Comparison of ENCODE assay signal across 11 mouse cellular contexts in genomic region chr4:142303374-142304020, GRCm38 (mm10).
A peak's percentile ranks its signal among the peaks of the same experiment; 100 is the strongest.
DNase-seq lines count a peak whose midpoint lies in the region; ATAC-seq lines count a peak whose summit lies in the region.
"Had no signal": no experiment of that assay in that cellular context is flagged by ENCODE, and none has a peak within 500 bp of the region (broad histone marks: within the 10 kb centered on the region; RNA-seq: fewer than 3 reads in every experiment).

No protein-coding gene starts in this region.

- H3K9me3 ChIP-seq in neural tube, embryonic 14.5 days (ENCODE audit: control insufficient read depth, low read length) = no peaks in the 10 kb centered on the region
- H3K9me3 ChIP-seq in embryonic facial prominence, embryonic 10.5 days = no peaks in the 10 kb centered on the region
- H3K9me3 ChIP-seq in neural tube, embryonic 15.5 days (replicated peaks) = no peaks in the 10 kb centered on the region
- H3K9me3 ChIP-seq: limb, embryonic 13.5 days; stomach, embryonic 15.5 days had no signal

- ATAC-seq in neural tube, embryonic 14.5 days (ENCODE audit: low read depth) = peak; percentile 35; the same call in 1 of the 2 replicates
- ATAC-seq in neural tube, embryonic 15.5 days (ENCODE audit: low FRiP score) = no peak

- no peaks in the 10 kb centered on the region for H3K36me3 ChIP-seq in neural tube, embryonic 14.5 days (ENCODE audit: control insufficient read depth, insufficient read depth, low read length)
- no peaks in the 10 kb centered on the region for H3K36me3 ChIP-seq in embryonic facial prominence, embryonic 10.5 days (replicated peaks)
- no peaks in the 10 kb centered on the region for H3K36me3 ChIP-seq in neural tube, embryonic 15.5 days
- H3K36me3 ChIP-seq: limb, embryonic 13.5 days; stomach, embryonic 15.5 days had no signal

- DNase-seq in adrenal gland, adult 2 months = peak; percentile 22
- DNase-seq in adrenal gland, adult 8-10 months = no peak
- DNase-seq in neural tube, embryonic 10.5 days (ENCODE audit: extremely low spot score, low spot score) = no peak
- DNase-seq in embryonic facial prominence, embryonic 10.5 days (ENCODE audit: low spot score) = no peak
- no peak for DNase-seq in kidney, postnatal 4 days
- no peak for DNase-seq in spleen, postnatal 4 days (ENCODE audit: low spot score in 2 of 2)
- DNase-seq: lung, postnatal 14 days had no signal

- no peaks in the 10 kb centered on the region for H3K27me3 ChIP-seq in neural tube, embryonic 14.5 days (ENCODE audit: control insufficient read depth, insufficient read depth, low read length)
- no peaks in the 10 kb centered on the region for H3K27me3 ChIP-seq in embryonic facial prominence, embryonic 10.5 days (replicated peaks; ENCODE audit: low read depth, poor library complexity, severe bottlenecking)
- no peaks in the 10 kb centered on the region for H3K27me3 ChIP-seq in neural tube, embryonic 15.5 days (replicated peaks)
- H3K27me3 ChIP-seq: limb, embryonic 13.5 days; stomach, embryonic 15.5 days had no signal

- peaks cover 27% of the 10 kb centered on the region for H3K4me1 ChIP-seq in neural tube, embryonic 14.5 days (ENCODE audit: control insufficient read depth, insufficient read depth, low read length)
- peaks cover 36% of the 10 kb centered on the region for H3K4me1 ChIP-seq in embryonic facial prominence, embryonic 10.5 days
- H3K4me1 ChIP-seq in neural tube, embryonic 15.5 days = peaks cover 37% of the 10 kb centered on the region

- H3K4me3 ChIP-seq in neural tube, embryonic 14.5 days (ENCODE audit: low read depth, low read length) = no peak overlapping the region
- H3K4me3 ChIP-seq in embryonic facial prominence, embryonic 10.5 days = no peak overlapping the region
- H3K4me3 ChIP-seq in neural tube, embryonic 15.5 days (replicated peaks) = no peak overlapping the region
- H3K4me3 ChIP-seq: limb, embryonic 13.5 days; stomach, embryonic 15.5 days had no signal

- no peak overlapping the region for H3K27ac ChIP-seq in neural tube, embryonic 14.5 days (ENCODE audit: low read depth, low read length)
- 0 out of 2 replicates have a peak overlapping the region, but pooled peaks have one; percentile 7 for H3K27ac ChIP-seq in embryonic facial prominence, embryonic 10.5 days (replicated peaks)
- H3K27ac ChIP-seq in neural tube, embryonic 15.5 days (replicated peaks) = peak overlapping the region; percentile 24; the same call in 1 of the 2 replicates
- H3K27ac ChIP-seq: limb, embryonic 13.5 days; stomach, embryonic 15.5 days had no signal

- H3K4me2 ChIP-seq in neural tube, embryonic 14.5 days (ENCODE audit: low read depth, low read length) = no peak overlapping the region
- no peak overlapping the region for H3K4me2 ChIP-seq in neural tube, embryonic 15.5 days
- H3K4me2 ChIP-seq: limb, embryonic 13.5 days; stomach, embryonic 15.5 days had no signal

- 64% methylated on average over 10 of the region's 10 CpGs for WGBS in neural tube, embryonic 14.5 days
- WGBS in embryonic facial prominence, embryonic 10.5 days = 78% methylated on average over 10 of the region's 10 CpGs
- WGBS in neural tube, embryonic 15.5 days = 63% methylated on average over 10 of the region's 10 CpGs

- no peak overlapping the region for H3K9ac ChIP-seq in neural tube, embryonic 14.5 days (replicated peaks; ENCODE audit: low read depth, low read length)
- no peak overlapping the region for H3K9ac ChIP-seq in neural tube, embryonic 15.5 days (replicated peaks)
- H3K9ac ChIP-seq: limb, embryonic 13.5 days; stomach, embryonic 15.5 days had no signal
